Mouse (Mus musculus) 416B (cell line): ENCODE results near the gene Gm10337.

ENCODE experiments used
- DNase-seq: peaks from one replicate; pipeline ENCODE4 v3.0.0; 2011; ENCODE audit warnings: low read depth

The Gm10337 gene

GRCm38 (mm10) chr15:102552599-102552998, 49.1 kb downstream of the Gm10337 start:
- DNase-seq: no peak
